Mouse (Mus musculus): ENCODE measurements around the gene Mrps35. TPM values are rescaled to one million over a fixed set of nuclear protein-coding genes. Genes with fewer than 3 reads are reported as not detected.

The Mrps35 gene
- polyA plus RNA-seq, 1 experiment from 2014 or later = 102 TPM

GRCm38 (mm10) chr6:147030096-147030885 is 12.3 kb upstream of the Mrps35 start:
- no peak overlapping the region for H3K9ac ChIP-seq (replicated peaks)

GRCm38 (mm10) chr6:147032303-147032925 is 10.2 kb upstream of the Mrps35 start, which contains the start of gene Rep15:
Gene Rep15, plus strand, starts transcription at chr6:147032584.
- Histone ChIP-seq H3K27ac (no peak within 1 kb of the TSS), H3K9ac (replicated peaks) (no peak within 1 kb of the TSS), H3K4me3 (replicated peaks) (no peak within 1 kb of the TSS), H3K4me2 (no peak within 1 kb of the TSS), H3K36me3 (peaks cover 44% of the 10 kb centered on the region), H3K9me3 (no peaks in the 10 kb centered on the region), H3K4me1 (replicated peaks) (no peaks in the 10 kb centered on the region), H3K27me3 (no peaks in the 10 kb centered on the region)
- 39% methylated on average over 13 of the region's 13 CpGs for WGBS
- ATAC-seq (ENCODE audit: insufficient number of reproducible peaks, insufficient read depth, low FRiP score, low TSS enrichment, low read depth) = no peak

More at GRCm38 (mm10) chr6:147030096-147030885, 12.3 kb upstream of the Mrps35 start:
- H3K9me3 ChIP-seq = no peaks in the 10 kb centered on the region
- 87% methylated on average over 15 of the region's 15 CpGs for WGBS
- no peaks in the 10 kb centered on the region for H3K27me3 ChIP-seq
- no peaks in the 10 kb centered on the region for H3K4me1 ChIP-seq (replicated peaks)
- no peak for ATAC-seq (ENCODE audit: insufficient number of reproducible peaks, insufficient read depth, low FRiP score, low TSS enrichment, low read depth)
- H3K27ac ChIP-seq = no peak overlapping the region
- H3K4me3 ChIP-seq (replicated peaks) = no peak overlapping the region
- no peak overlapping the region for H3K4me2 ChIP-seq
- H3K36me3 ChIP-seq = peaks cover 65% of the 10 kb centered on the region

- Histone ChIP-seq H3K4me2 (peak overlapping the region; percentile 67), H3K9ac (replicated peaks) (peak overlapping the region; percentile 95), H3K4me3 (replicated peaks) (peak overlapping the region; percentile 88), H3K27ac (no peak overlapping the region), H3K9me3 (no peaks in the 10 kb centered on the region), H3K4me1 (replicated peaks) (peaks cover 14% of the 10 kb centered on the region), H3K27me3 (peaks cover 9% of the 10 kb centered on the region; the same call in 1 of the 2 replicates), H3K36me3 (peaks cover 26% of the 10 kb centered on the region)
- 54% methylated on average over 7 of the region's 7 CpGs for WGBS
- no peak for ATAC-seq (ENCODE audit: insufficient number of reproducible peaks, insufficient read depth, low FRiP score, low TSS enrichment, low read depth)
Observed at GRCm38 (mm10) chr6:147043633-147044032, 1.1 kb downstream of the Mrps35 start.

GRCm38 (mm10) chr6:147049239-147049805 is 6.8 kb downstream of the Mrps35 start:
- ATAC-seq (ENCODE audit: insufficient number of reproducible peaks, insufficient read depth, low FRiP score, low TSS enrichment, low read depth) = no peak
- Histone ChIP-seq H3K4me3 (replicated peaks) (no peak overlapping the region), H3K4me1 (replicated peaks) (0 out of 2 replicates have a peak, but pooled peaks cover 5% of the 10 kb centered on the region), H3K27ac (no peak overlapping the region), H3K9me3 (no peaks in the 10 kb centered on the region), H3K9ac (replicated peaks) (no peak overlapping the region), H3K4me2 (no peak overlapping the region), H3K27me3 (no peaks in the 10 kb centered on the region), H3K36me3 (peaks cover 79% of the 10 kb centered on the region)
- 95% methylated on average over 13 of the region's 13 CpGs for WGBS

- no peaks in the 10 kb centered on the region for H3K27me3 ChIP-seq
- no peak overlapping the region for H3K9ac ChIP-seq (replicated peaks)
- WGBS = 93% methylated on average over 8 of the region's 8 CpGs
- H3K27ac ChIP-seq = no peak overlapping the region
- no peaks in the 10 kb centered on the region for H3K9me3 ChIP-seq
- H3K4me2 ChIP-seq = no peak overlapping the region
- no peaks in the 10 kb centered on the region for H3K4me1 ChIP-seq (replicated peaks)
- H3K4me3 ChIP-seq (replicated peaks) = no peak overlapping the region
- H3K36me3 ChIP-seq = peaks cover 95% of the 10 kb centered on the region
- ATAC-seq (ENCODE audit: insufficient number of reproducible peaks, insufficient read depth, low FRiP score, low TSS enrichment, low read depth) = no peak
Observed at GRCm38 (mm10) chr6:147051666-147052065, 9.1 kb downstream of the Mrps35 start.

GRCm38 (mm10) chr6:147052440-147052839 is 9.9 kb downstream of the Mrps35 start:
- Histone ChIP-seq H3K27ac (no peak overlapping the region), H3K9me3 (no peaks in the 10 kb centered on the region), H3K9ac (replicated peaks) (no peak overlapping the region), H3K4me2 (no peak overlapping the region), H3K4me1 (replicated peaks) (no peaks in the 10 kb centered on the region), H3K27me3 (no peaks in the 10 kb centered on the region), H3K4me3 (replicated peaks) (no peak overlapping the region), H3K36me3 (peaks cover 95% of the 10 kb centered on the region)
- WGBS = 93% methylated on average over 9 of the region's 9 CpGs
- no peak for ATAC-seq (ENCODE audit: insufficient number of reproducible peaks, insufficient read depth, low FRiP score, low TSS enrichment, low read depth)

GRCm38 (mm10) chr6:147053785-147054646 is 11.5 kb downstream of the Mrps35 start:
- H3K9ac ChIP-seq (replicated peaks) = no peak overlapping the region
- no peaks in the 10 kb centered on the region for H3K27me3 ChIP-seq
- H3K4me1 ChIP-seq (replicated peaks) = no peaks in the 10 kb centered on the region
- H3K27ac ChIP-seq = no peak overlapping the region
- H3K9me3 ChIP-seq = no peaks in the 10 kb centered on the region
- no peak for ATAC-seq (ENCODE audit: insufficient number of reproducible peaks, insufficient read depth, low FRiP score, low TSS enrichment, low read depth)
- 89% methylated on average over 19 of the region's 19 CpGs for WGBS
- no peak overlapping the region for H3K4me3 ChIP-seq (replicated peaks)
- peaks cover 94% of the 10 kb centered on the region for H3K36me3 ChIP-seq
- no peak overlapping the region for H3K4me2 ChIP-seq

- no peak overlapping the region for H3K27ac ChIP-seq
- no peak overlapping the region for H3K4me2 ChIP-seq
- H3K9ac ChIP-seq (replicated peaks) = no peak overlapping the region
- 86% methylated on average over 10 of the region's 10 CpGs for WGBS
- ATAC-seq (ENCODE audit: insufficient number of reproducible peaks, insufficient read depth, low FRiP score, low TSS enrichment, low read depth) = no peak
- H3K9me3 ChIP-seq = no peaks in the 10 kb centered on the region
- no peak overlapping the region for H3K4me3 ChIP-seq (replicated peaks)
- H3K36me3 ChIP-seq = peaks cover 91% of the 10 kb centered on the region
- H3K27me3 ChIP-seq = no peaks in the 10 kb centered on the region
- no peaks in the 10 kb centered on the region for H3K4me1 ChIP-seq (replicated peaks)
Observed at GRCm38 (mm10) chr6:147055374-147055977, 12.9 kb downstream of the Mrps35 start.

- Histone ChIP-seq H3K36me3 (peaks cover 86% of the 10 kb centered on the region), H3K4me1 (replicated peaks) (peaks cover 7% of the 10 kb centered on the region), H3K9ac (replicated peaks) (no peak overlapping the region), H3K4me2 (no peak overlapping the region), H3K27ac (no peak overlapping the region), H3K27me3 (no peaks in the 10 kb centered on the region), H3K4me3 (replicated peaks) (no peak overlapping the region), H3K9me3 (no peaks in the 10 kb centered on the region)
- 71% methylated on average over 7 of the region's 7 CpGs for WGBS
- no peak for ATAC-seq (ENCODE audit: insufficient number of reproducible peaks, insufficient read depth, low FRiP score, low TSS enrichment, low read depth)
Observed at GRCm38 (mm10) chr6:147059326-147059725, 16.8 kb downstream of the Mrps35 start.

- no peak overlapping the region for H3K9ac ChIP-seq (replicated peaks)
- no peaks in the 10 kb centered on the region for H3K9me3 ChIP-seq
- H3K4me1 ChIP-seq (replicated peaks) = peaks cover 7% of the 10 kb centered on the region
- peaks cover 77% of the 10 kb centered on the region for H3K36me3 ChIP-seq
- no peak for ATAC-seq (ENCODE audit: insufficient number of reproducible peaks, insufficient read depth, low FRiP score, low TSS enrichment, low read depth)
- H3K4me2 ChIP-seq = no peak overlapping the region
- WGBS = 81% methylated on average over 9 of the region's 9 CpGs
- H3K4me3 ChIP-seq (replicated peaks) = no peak overlapping the region
- no peak overlapping the region for H3K27ac ChIP-seq
- H3K27me3 ChIP-seq = no peaks in the 10 kb centered on the region
Observed at GRCm38 (mm10) chr6:147061630-147062029, 19.1 kb downstream of the Mrps35 start.

Data from limb, embryonic 12.5 days (tissue).